Mouse (Mus musculus) cerebellum, adult 2 months (tissue): ENCODE measurements at regions not wholly inside any gene's neighbourhood (a gene's known extent, or its start where the extent isn't known, plus 50 kb on each side); places are given as distances from the start of the nearest gene placed in this dataset.

ENCODE experiments used
- CTCF ChIP-seq: fragments of 200-500 bp; IDR thresholded peaks from 2 replicates; pipeline ENCODE4 v1.5.1; 2011; ENCODE audit warnings: low read depth, mild to moderate bottlenecking, control low read depth, low read length, moderate library complexity, borderline replicate concordance; ENCODE audit not compliant: insufficient read depth
- POLR2A ChIP-seq: fragments of 200-500 bp; IDR thresholded peaks from 2 replicates; pipeline ENCODE4 v1.6.1; 2011; ENCODE audit warnings: low read length, control low read depth, borderline replicate concordance; ENCODE audit not compliant: insufficient read depth

DNA sequence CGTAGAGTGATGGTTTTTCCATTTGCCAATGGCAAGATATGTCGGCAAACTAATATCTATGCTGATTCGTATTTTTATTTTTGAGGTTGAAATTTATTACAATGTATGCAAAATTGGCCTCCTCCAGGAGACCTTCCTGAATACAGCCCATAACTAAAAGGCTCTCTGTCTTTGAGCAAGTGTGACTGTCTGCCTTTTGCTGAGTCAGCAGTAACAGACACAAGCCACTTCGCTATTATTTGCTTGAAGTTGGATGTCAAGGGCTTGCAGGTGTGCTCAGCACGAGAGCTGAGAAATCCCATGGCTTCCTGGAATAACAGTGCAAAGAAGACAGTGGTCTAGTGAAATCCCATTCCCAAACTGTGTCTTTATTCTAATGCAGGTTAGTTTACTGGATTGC is 56.9 kb downstream of the Dmrt2 start:
- TF ChIP-seq CTCF (no peak), POLR2A (no peak)
